In the genomic region with DNA sequence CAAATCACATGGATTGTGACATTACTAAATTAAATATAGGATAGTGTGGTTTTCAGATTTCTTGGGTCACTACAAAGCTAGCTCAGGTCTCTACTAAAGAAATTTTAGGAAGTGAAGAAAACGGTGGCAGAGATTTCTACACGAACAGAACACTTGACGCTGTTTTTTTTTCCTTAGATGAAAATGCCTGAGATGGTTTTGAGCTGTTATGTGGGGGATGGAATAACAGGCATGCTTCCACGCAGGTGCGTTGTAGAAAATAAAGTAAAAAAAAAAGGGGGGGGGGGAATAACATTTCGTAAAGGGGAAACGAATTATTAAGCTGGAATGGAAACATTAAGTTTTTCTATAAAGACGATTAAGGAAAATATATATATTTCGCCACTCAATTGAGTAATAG, we compare ENCODE assay signal across 8 mouse cellular contexts. TPM values are rescaled to one million over a fixed set of nuclear protein-coding genes. Genes with fewer than 3 reads are reported as not detected.
A peak's percentile ranks its signal among the peaks of the same experiment; 100 is the strongest.
DNase-seq lines count a peak whose midpoint lies in the region; ATAC-seq and TF ChIP-seq lines count a peak whose summit lies in the region.

No protein-coding gene starts in this region.

- H3K9ac ChIP-seq in embryonic facial prominence, embryonic 12.5 days = peak overlapping the region; percentile 86; the same call in 1 of the 2 replicates
- peak overlapping the region; percentile 91 for H3K9ac ChIP-seq in intestine, embryonic 15.5 days
- peak overlapping the region; percentile 93 for H3K9ac ChIP-seq in midbrain, postnatal 0 days (replicated peaks; ENCODE audit: low read length, poor library complexity, severe bottlenecking)

- no peak for TF ChIP-seq CTCF in layer of hippocampus, adult 2 months (conservative IDR thresholded peaks at IDR 0.05)
- TF ChIP-seq CTCF in midbrain, postnatal 0 days (IDR thresholded peaks at IDR 0.05) = no peak

- intact Hi-C loops in gastrocnemius, postnatal 36 days (cut with DNase I) = loop anchor here (5.0 kb wide), 1 partner anchor 65 kb away; a partner anchor contains a TSS

- ATAC-seq in embryonic facial prominence, embryonic 12.5 days (ENCODE audit: insufficient number of reproducible peaks, insufficient read depth, low FRiP score, low TSS enrichment) = no peak
- no peak for ATAC-seq in intestine, embryonic 15.5 days
- ATAC-seq in midbrain, postnatal 0 days (ENCODE audit: low FRiP score) = no peak

- H3K4me2 ChIP-seq in embryonic facial prominence, embryonic 12.5 days (replicated peaks) = peak overlapping the region; percentile 63
- H3K4me2 ChIP-seq in intestine, embryonic 15.5 days (replicated peaks) = peak overlapping the region; percentile 68
- H3K4me2 ChIP-seq in midbrain, postnatal 0 days (ENCODE audit: low read depth, low read length, poor library complexity, severe bottlenecking) = peak overlapping the region; percentile 50

- no peaks in the 10 kb centered on the region for H3K9me3 ChIP-seq in embryonic facial prominence, embryonic 12.5 days
- H3K9me3 ChIP-seq in intestine, embryonic 15.5 days = no peaks in the 10 kb centered on the region
- H3K9me3 ChIP-seq in midbrain, postnatal 0 days (ENCODE audit: low read length) = no peaks in the 10 kb centered on the region

- DNase-seq in layer of hippocampus, adult 2 months (ENCODE audit: low spot score in 2 of 2) = no peak
- no peak for DNase-seq in layer of hippocampus, adult 8-10 months (ENCODE audit: low spot score in 2 of 2)
- DNase-seq in midbrain, postnatal 0 days (ENCODE audit: low spot score) = no peak
- no peak for DNase-seq in left cerebral cortex, adult 9 months (ENCODE audit: low spot score in 2 of 2)
- no peak for DNase-seq in urinary bladder, adult 2 months (ENCODE audit: low spot score)
- no peak for DNase-seq in gastrocnemius, postnatal 36 days

- H3K27ac ChIP-seq in layer of hippocampus, adult 2 months = peak overlapping the region; percentile 92; the same call in 1 of the 2 replicates
- no peak overlapping the region for H3K27ac ChIP-seq in embryonic facial prominence, embryonic 12.5 days
- no peak overlapping the region for H3K27ac ChIP-seq in intestine, embryonic 15.5 days
- no peak overlapping the region for H3K27ac ChIP-seq in midbrain, postnatal 0 days (ENCODE audit: low read depth, low read length)

- no peaks in the 10 kb centered on the region for H3K27me3 ChIP-seq in embryonic facial prominence, embryonic 12.5 days
- H3K27me3 ChIP-seq in intestine, embryonic 15.5 days (replicated peaks) = no peaks in the 10 kb centered on the region
- H3K27me3 ChIP-seq in midbrain, postnatal 0 days (ENCODE audit: insufficient read depth, low read length) = no peaks in the 10 kb centered on the region

- H3K36me3 ChIP-seq in embryonic facial prominence, embryonic 12.5 days = 0 out of 2 replicates have a peak, but pooled peaks cover 4% of the 10 kb centered on the region
- H3K36me3 ChIP-seq in intestine, embryonic 15.5 days = no peaks in the 10 kb centered on the region
- no peaks in the 10 kb centered on the region for H3K36me3 ChIP-seq in midbrain, postnatal 0 days (ENCODE audit: insufficient read depth, low read length)

- peaks cover 10% of the 10 kb centered on the region for H3K4me1 ChIP-seq in embryonic facial prominence, embryonic 12.5 days
- H3K4me1 ChIP-seq in intestine, embryonic 15.5 days (replicated peaks) = peaks cover 9% of the 10 kb centered on the region
- H3K4me1 ChIP-seq in midbrain, postnatal 0 days (ENCODE audit: insufficient read depth, low read length) = peaks cover 8% of the 10 kb centered on the region; the same call in 1 of the 2 replicates

- H3K4me3 ChIP-seq in layer of hippocampus, adult 2 months = peak overlapping the region; percentile 86
- H3K4me3 ChIP-seq in embryonic facial prominence, embryonic 12.5 days = peak overlapping the region; percentile 77
- peak overlapping the region; percentile 84 for H3K4me3 ChIP-seq in intestine, embryonic 15.5 days (replicated peaks)
- H3K4me3 ChIP-seq in midbrain, postnatal 0 days (ENCODE audit: low read depth, low read length) = peak overlapping the region; percentile 88

- WGBS in embryonic facial prominence, embryonic 12.5 days = 32% methylated on average over 9 of the region's 9 CpGs
- WGBS in intestine, embryonic 15.5 days = 29% methylated on average over 9 of the region's 9 CpGs
- WGBS in midbrain, postnatal 0 days = 33% methylated on average over 9 of the region's 9 CpGs

RNA-seq across cellular contexts. Expression of a gene that starts 0.5 kb away (rescaled TPM):
- total RNA-seq in layer of hippocampus, adult 2 months (2021) = 100 to 1,000 TPM; 110 TPM
- total RNA-seq in layer of hippocampus, adult 8-10 months (2022) = 100 to 1,000 TPM in 3 of 4 experiments, 10 to 100 TPM in 1; 98.8 to 115 (median 109) TPM
- polyA plus RNA-seq in embryonic facial prominence, embryonic 12.5 days (2016; fragmentation: Nextera tagmentation; extraction: Ambion mirVana) = 106 and 124 TPM in 2 replicates
- polyA plus RNA-seq in intestine, embryonic 15.5 days (2015; fragmentation: Nextera tagmentation; extraction: Ambion mirVana) = 72.6 and 97.7 TPM in 2 replicates
- total RNA-seq in midbrain, postnatal 0 days (2014; rRNA removed) = 56.9 and 125 TPM in 2 replicates
- polyA plus RNA-seq in midbrain, postnatal 0 days (2015; fragmentation: Nextera tagmentation; extraction: Ambion mirVana) = 115 and 139 TPM in 2 replicates
- polyA plus RNA-seq in urinary bladder, adult 2 months (2012; rRNA removed) = 49.7 and 51.4 TPM in 2 replicates
- total RNA-seq in gastrocnemius, postnatal 36 days (2021) = 10 to 100 TPM; 86.0 to 88.7 TPM

RNA-seq across cellular contexts. Expression of a gene that starts 0.7 kb away (rescaled TPM):
- 10 to 100 TPM; 59.2 to 59.3 TPM for total RNA-seq in layer of hippocampus, adult 2 months (2021)
- 10 to 100 TPM; 55.2 to 74.8 (median 63.8) TPM for total RNA-seq in layer of hippocampus, adult 8-10 months (2022)
- polyA plus RNA-seq in embryonic facial prominence, embryonic 12.5 days (2016; fragmentation: Nextera tagmentation; extraction: Ambion mirVana) = 19.0 and 20.8 TPM in 2 replicates
- polyA plus RNA-seq in intestine, embryonic 15.5 days (2015; fragmentation: Nextera tagmentation; extraction: Ambion mirVana) = 14.1 and 14.3 TPM in 2 replicates
- 75.0 and 84.0 TPM in 2 replicates for total RNA-seq in midbrain, postnatal 0 days (2014; rRNA removed)
- 25.5 TPM in 2 replicates for polyA plus RNA-seq in midbrain, postnatal 0 days (2015; fragmentation: Nextera tagmentation; extraction: Ambion mirVana)
- 38.1 and 38.6 TPM in 2 replicates for polyA plus RNA-seq in urinary bladder, adult 2 months (2012; rRNA removed)
- 10 to 100 TPM; 23.9 to 25.4 TPM for total RNA-seq in gastrocnemius, postnatal 36 days (2021)

RNA-seq across cellular contexts. Expression of a gene that starts 37.1 kb away (rescaled TPM):
- 10 to 100 TPM; 41.0 to 48.2 TPM for total RNA-seq in layer of hippocampus, adult 2 months (2021)
- 10 to 100 TPM; 35.9 to 54.4 (median 46.4) TPM for total RNA-seq in layer of hippocampus, adult 8-10 months (2022)
- 42.6 and 43.7 TPM in 2 replicates for polyA plus RNA-seq in embryonic facial prominence, embryonic 12.5 days (2016; fragmentation: Nextera tagmentation; extraction: Ambion mirVana)
- polyA plus RNA-seq in intestine, embryonic 15.5 days (2015; fragmentation: Nextera tagmentation; extraction: Ambion mirVana) = 14.6 and 15.3 TPM in 2 replicates
- 38.9 and 40.6 TPM in 2 replicates for total RNA-seq in midbrain, postnatal 0 days (2014; rRNA removed)
- polyA plus RNA-seq in midbrain, postnatal 0 days (2015; fragmentation: Nextera tagmentation; extraction: Ambion mirVana) = 23.5 and 25.3 TPM in 2 replicates
- polyA plus RNA-seq in urinary bladder, adult 2 months (2012; rRNA removed) = 25.1 and 26.9 TPM in 2 replicates
- total RNA-seq in gastrocnemius, postnatal 36 days (2021) = 10 to 100 TPM; 13.2 to 14.6 TPM
